Mouse (Mus musculus): Measurements from ENCODE around the gene Rabgap1l.

Rabgap1l gene

DNA sequence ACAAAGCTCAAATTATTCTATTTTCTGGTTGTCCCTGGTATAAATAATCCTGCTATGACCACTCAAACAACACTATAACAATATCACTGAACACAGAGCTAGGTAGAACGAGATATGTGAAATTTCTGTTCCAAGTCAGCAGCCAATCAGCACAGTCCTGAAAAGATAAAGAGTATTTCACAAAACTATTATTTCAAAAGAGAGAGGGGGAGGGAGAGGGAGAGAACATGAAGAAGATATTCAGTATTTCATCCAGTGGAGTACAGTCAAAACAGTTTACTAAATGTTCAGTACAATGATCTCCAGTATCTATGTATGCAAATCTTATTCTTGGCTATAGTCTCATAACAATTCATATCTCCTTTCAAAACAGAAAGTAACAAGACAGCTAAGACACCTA is 5.1 kb downstream of the Rabgap1l start:
- no peak for DNase-seq (ENCODE audit: low read depth, low spot score)

DNA sequence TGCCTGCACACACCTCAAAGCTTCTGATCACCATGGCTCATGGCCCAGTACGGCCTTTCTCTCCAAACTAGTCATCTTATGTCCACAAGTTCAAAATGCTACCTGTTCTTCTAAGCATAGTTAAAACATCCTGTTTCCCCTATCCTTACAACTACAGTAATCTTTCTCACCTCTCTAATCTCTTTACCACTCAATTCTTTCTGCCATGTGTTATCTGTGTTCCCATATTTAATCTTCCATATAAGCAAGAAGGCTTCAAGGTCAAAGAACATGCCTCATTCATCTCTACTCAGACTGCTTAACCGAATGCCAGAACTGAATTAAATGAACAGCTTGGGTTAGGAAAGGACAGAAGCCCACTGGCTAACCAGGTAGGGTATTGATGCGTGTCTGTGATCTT is 5.8 kb downstream of the Rabgap1l start:
- DNase-seq (ENCODE audit: low read depth, low spot score): no peak

DNA sequence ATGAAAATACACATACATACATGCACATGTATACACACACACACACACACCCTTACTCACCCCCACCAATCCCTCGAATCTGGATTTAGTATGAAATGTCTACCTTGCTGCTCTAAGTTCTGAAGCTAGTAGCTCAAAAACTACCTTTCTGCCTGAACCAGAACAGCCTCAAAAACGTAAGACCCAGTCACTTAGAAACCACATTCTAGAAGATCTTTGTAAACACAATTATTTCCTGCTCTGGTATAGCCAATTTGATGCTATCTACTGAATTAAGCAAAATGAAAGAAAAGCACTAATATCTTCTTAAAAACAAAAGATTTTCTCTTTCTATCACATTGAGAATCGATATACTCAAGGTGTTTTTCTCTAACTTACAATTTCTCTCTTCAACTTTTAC is 6.4 kb downstream of the Rabgap1l start:
- DNase-seq (ENCODE audit: low read depth, low spot score): no peak

DNA sequence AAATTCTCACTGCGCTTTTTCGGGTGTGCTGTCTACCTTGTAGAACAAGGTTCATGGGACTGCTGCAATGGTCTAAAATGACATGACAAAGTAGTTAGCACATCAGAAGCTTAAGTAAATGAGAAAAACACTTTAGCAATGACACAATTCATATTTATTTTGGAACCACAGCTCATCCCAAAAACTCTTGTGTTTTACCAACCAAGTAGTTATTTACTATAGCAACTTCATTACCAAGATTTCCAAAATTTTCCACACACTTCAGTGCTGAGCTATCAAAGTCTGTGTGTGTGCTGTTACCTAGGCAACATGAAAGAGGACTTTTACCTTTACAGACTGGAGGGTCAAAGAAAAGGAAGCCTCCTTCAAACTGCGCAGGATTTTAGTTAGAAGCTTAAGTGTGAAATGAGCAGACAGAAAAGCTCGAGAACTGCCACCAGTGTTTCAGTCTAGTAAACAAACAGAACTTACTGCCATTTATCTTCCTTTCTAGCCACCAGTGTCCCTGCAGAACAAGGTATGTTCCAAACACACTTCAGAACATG is 7.3 kb downstream of the Rabgap1l start:
- no peak for DNase-seq (ENCODE audit: low read depth, low spot score)

DNA sequence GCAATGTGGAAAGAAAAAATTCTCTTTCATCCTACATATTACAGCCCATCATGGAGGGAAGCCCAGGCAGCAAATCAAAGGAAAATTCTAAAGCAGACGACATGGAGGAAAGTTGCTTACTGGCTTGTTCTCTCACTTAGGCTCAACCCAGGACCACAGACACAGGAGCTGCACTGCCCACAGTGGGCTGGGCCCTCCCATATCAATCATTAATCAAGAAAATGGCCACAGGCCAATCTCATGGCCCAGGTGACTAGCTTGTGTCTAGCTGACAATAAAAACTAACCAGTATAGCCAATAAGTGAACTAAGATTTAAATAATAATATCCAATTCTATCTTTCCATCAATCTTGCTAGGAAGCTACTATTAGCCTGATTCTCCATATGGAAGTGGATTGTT is 8.9 kb downstream of the Rabgap1l start:
- no peak for DNase-seq (ENCODE audit: low read depth, low spot score)

DNA sequence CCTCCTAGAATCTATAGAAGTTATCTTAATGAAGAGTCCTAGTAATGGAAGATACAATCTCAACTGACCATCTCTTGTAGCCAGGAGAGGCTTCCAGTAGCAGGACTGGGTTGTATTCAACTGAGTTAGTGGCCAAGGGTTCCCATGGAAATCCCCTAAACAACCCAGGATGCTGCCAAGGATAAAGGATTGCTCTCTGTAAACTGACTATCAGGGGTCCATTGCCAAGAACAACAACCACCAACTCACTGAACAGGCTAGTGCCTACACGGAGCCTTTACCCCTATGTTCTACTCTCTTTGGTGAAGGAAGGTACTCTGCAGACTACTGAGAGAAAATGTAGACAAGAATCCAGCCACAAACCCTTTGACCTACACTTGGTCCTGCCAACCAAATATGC is 18.8 kb downstream of the Rabgap1l start:
- DNase-seq (ENCODE audit: low read depth, low spot score): no peak

DNA sequence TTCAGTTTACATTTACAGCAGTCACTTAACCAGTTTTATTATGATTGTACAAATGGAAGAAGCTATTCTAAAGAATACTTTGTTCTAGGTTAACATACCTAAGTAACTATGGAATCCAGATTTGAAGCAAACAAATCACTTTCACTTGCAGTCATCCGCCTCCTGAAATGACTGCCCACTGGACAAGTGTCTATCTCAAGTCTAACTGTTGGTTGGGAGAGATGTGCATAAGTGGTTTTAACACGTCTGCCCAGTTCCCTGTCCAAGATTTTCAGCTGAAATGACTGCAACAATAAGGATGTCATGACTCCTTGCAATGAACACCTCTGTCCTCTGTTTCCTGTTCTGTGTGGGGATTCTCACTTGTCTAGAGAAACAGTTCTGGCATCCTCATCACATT is 27.4 kb downstream of the Rabgap1l start:
- no peak for DNase-seq (ENCODE audit: low read depth, low spot score)

DNA sequence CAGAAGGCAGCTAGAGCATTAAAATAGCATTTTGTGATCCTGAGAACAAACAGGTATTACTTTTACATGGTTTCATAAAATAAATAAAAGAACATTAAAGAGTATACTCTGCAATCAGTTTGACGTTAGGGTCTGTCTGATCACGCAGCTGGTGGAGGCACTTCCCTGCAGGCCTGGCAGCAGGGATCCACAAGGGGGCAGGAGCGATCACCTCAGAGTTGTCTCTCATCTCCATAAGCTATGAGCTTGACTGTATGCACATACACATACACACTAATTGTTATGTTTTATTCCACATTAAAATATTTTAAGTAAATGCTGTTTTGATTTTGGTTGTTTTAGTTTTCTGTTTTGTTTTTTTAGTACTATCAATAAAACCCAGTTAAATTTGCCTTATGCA is 34.8 kb downstream of the Rabgap1l start:
- peak; percentile 36 for DNase-seq (ENCODE audit: low read depth, low spot score)

DNA sequence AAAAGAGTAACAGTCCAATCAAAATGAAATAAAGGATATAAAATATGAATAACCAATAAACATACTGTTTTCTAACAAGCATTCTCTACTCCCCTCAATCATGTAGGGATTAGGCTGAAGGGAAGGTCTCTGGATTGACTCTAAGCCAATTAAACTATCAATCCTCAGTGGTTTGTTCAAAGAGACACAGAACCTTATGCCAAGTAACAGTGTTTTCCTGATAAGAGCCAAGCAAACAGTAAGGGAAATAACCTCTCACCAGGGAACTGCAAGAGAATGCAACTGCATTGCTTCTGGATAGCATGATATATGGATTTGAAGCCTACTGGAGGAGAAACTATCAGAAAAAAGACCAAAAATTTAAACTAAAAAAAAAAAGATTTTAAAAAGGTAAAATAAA is 37.7 kb downstream of the Rabgap1l start:
- no peak for DNase-seq (ENCODE audit: low read depth, low spot score)

DNA sequence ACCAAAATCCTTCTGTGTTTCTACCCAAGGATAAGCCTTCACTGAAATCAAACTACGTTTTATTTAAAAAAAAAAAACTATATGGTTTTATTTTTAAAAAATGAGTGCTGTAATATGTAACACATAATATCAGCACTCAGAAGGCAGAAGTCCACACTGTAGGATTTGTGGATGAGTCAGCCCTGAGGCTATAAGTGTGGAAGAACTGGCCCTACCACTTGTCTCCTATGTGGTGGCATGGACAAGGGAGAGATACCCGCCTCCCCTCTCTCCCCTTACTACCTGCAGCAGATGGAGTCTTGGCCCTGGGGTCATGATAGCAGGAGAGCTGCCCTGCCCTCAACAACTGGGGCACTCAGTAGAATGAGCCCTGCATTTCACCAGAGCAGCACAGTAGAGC is 42.4 kb downstream of the Rabgap1l start:
- DNase-seq (ENCODE audit: low read depth, low spot score): no peak

DNA sequence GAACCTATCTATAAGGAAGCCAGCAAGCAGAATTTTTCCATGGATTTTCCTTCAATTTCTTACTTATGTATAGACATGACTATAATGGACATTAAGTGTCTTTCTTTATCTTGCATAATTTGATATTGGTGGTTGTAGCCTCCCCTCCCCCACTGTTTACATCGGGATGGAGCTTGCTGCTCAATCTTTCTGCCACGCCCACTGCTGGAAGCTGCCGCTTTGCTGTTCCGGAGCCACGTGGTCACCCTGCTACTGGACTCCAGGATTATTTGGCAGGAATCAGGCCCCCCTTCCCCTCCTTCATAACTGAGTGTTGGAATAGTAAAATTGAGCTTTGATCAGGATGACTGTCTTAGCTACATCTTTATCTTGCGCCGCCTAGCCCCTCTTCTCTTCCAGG is 46.2 kb downstream of the Rabgap1l start:
- no peak for DNase-seq (ENCODE audit: low read depth, low spot score)

DNA sequence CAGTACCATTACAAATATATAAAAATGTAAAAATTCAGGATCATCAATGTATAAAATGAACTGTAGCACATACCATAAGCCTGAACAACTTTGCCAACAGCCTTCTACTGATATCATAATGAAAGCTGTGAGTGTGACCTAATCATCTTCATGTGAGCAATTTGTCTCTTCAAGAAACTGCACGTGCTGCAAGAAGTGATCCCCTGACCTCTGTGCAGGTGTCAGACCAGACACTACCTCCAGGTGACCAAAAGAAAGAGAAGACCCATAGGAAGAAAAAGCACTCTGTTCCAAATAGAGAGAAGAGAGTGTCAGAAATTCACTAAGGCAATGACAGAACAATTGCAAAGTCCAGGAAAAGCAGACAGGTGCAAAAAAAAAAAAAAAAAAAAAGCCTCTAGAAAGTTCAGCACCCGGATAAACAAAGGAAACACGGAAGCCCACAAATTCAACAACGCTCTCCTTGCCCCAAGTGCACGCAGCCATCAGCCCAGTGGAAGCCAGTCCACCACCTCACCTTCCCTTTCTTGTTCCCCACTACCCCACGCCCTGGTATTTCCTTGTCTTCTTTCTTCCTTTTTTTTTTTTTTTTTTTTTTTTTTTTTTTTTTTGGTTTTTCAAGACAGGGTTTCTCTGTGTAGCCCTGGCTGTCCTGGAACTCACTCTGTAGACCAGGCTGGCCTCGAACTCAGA is 47.6 kb downstream of the Rabgap1l start:
- no peak for DNase-seq (ENCODE audit: low read depth, low spot score)

DNA sequence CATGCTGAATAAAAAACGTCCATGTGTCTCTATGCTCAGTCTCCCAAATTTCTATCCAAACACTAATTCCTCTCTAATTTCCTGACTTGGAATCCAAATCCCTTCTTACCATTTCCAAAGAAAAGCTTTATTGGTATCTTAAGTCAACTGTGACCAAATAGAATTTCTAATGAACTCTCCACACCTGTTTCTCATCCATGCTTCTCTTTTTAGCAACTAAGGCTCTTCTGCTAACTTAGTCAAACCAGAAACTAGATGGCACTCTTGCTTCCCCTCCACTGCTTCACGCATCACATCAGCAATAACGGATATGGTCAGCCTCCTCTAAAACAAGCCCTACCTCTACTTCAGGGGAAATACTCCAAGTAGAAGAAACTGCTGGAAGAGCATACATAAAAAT is 49.0 kb downstream of the Rabgap1l start:
- no peak for DNase-seq (ENCODE audit: low read depth, low spot score)

DNA sequence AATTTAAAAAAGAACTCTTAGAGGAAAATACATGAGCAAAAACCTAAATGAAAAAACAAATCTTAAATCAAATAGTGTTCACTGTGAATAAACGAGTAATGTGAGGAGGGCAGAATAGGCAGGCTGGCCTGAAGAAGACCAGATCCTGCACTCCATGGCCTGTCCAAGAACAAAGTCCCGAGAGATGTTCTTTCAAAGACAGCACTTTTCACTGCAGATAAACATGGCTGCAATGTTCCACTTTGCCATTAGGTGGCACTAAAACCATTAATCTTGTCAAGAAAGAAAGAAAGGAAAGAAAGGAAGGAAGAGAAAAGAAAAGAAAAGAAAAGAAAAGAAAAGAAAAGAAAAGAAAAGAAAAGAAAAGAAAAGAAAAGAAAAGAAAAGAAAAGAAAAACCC is 49.8 kb downstream of the Rabgap1l start:
- peak; percentile 68 for DNase-seq (ENCODE audit: low read depth, low spot score)

DNA sequence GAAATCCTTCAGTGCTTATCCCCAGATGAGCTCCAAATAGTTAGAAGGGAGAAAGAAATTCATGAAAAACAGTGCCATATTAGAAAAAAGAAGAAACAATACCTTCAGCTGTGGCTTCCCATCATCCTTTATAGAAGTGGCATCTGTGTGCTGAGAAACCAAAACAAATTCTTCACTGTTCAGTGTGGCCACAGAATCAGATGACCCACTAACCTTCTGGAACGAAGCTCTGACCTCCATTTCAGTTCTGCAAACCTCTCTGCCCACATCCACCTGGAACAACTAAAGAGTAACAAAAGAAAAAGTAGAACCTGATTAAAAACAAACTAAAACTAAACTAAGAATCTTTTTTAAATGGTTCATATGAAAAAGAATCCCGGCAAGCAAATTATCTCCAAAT is 52.4 kb downstream of the Rabgap1l start:
- DNase-seq (ENCODE audit: low read depth, low spot score): no peak

DNA sequence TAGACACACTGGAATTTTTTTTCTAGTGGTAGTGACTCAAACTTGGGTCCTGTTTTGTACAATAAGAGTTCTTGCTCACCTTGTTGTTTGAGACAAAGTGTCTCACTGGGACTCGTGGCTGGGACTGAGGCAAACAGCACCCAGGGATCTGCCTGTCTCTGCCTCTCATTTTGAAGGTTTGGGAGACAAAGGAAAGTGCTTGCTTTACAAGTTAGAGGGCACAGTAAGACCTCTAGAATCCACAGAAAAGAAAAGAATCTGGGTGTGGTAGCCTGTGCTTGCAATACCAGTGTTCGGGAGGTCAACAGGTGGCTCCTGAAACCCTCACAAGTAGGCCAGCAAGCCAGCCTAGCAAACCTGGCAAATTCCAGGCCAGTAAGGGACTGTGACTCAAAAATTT is 58.3 kb downstream of the Rabgap1l start:
- no peak for DNase-seq (ENCODE audit: low read depth, low spot score)

DNA sequence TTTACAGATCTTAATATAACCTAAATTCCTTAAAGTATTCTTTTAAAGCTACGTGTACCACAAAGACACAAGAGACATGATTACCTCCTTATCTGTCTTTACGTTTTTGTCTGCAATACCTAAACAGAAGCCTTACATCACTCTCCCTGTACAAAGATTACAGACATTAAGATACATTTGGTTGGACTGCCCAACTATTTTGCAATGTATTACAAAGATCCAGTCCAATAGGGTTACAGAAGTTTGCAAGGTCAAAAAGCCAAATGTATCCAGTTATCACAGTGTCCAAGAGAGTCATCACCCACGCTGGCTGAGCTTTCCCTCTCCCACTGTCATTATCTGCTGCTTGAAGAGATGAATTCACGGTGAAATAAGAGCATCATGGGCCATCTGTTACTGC is 63.1 kb downstream of the Rabgap1l start:
- no peak for DNase-seq (ENCODE audit: low read depth, low spot score)

DNA sequence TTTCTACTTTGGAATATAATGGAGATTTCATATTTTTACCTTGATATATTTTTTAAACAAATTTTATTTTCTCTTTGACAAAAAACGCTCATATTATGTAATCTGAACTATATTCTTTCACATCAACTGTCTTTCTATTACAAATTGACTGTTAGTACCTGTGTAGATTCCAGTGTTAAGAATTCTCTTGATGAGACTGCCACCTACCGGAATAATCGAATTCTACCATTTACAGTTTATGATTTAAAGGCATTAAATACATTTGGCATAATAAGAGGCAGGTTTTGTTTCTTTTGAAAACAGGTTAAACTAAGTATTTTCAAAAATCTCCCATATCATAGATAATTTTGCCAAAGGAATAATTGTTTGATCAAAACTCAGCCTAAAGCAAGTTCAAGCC is 75.3 kb downstream of the Rabgap1l start:
- DNase-seq (ENCODE audit: low read depth, low spot score): peak; percentile 32

DNA sequence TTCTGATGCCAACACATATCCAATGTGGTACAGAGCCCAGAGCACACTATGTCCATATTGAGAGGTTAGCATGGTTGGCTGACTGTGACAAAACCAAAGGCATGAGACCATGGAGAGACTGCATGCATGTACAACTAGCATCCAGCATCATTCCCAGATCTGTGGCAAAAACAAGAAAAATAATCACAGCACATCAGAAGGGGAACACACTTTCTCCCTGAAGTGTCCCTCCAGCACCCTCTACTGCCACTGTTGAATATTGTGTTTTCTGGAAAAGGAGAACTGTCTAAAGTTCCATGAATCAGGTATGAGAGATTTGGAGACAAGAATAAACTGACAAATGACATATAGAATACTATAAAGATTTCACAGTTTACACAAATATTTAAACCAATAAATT is 78.3 kb downstream of the Rabgap1l start:
- no peak for DNase-seq (ENCODE audit: low read depth, low spot score)

DNA sequence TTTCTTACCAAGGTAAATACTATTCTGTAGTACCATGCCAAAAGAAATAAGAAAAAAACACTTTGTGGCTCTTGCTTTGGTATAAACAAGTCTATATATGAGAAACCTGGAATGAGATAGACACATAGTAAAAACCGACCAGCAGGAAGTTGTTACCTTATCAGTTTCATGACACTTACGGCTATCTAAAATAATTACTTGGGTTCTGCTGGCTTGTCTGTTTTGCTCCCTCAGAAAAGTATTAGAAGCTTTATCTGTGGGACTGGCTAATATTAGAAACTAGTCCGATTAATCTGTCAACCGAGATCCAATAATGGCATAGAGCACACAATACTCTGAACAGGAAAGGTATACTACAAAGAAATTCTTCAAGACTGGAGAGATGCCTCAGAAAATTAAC is 79.1 kb downstream of the Rabgap1l start:
- DNase-seq (ENCODE audit: low read depth, low spot score): no peak

DNA sequence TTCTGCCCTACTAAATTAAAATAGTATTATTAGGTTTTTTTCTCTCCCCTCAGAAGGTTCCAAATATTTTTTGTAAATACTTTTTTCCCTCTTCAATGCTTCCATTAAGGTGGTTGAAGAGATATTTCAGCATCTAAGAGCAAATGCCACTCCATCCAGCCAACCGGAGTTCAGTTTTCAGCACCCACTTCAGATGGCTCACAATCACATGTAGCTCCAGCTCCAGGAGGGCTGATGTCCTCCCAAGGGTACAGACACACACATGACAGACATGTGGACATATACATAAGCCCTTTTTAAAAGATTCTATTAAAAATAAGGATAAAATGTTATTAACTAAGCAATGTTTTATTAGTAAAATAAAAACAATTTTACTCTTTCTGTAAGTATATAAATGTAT is 79.6 kb downstream of the Rabgap1l start:
- no peak for DNase-seq (ENCODE audit: low read depth, low spot score)

DNA sequence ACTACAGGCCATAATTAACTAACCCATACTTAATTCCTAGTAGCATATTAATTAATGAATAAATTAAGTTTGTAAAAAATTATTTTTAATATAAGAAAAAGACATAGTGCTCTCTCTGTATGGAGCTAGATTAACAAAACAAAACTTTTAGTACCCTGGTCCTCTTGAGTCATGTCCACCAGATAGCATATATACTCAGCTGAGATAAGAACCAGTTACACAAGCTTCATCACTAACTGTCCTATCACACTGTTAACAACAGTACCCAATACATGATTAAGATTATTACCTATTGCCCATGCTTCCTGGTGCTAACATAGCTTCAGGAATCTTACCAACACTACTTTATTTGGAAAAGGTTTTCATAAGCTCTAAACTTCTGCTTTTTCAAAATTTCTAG is 82.5 kb downstream of the Rabgap1l start:
- no peak for DNase-seq (ENCODE audit: low read depth, low spot score)

DNA sequence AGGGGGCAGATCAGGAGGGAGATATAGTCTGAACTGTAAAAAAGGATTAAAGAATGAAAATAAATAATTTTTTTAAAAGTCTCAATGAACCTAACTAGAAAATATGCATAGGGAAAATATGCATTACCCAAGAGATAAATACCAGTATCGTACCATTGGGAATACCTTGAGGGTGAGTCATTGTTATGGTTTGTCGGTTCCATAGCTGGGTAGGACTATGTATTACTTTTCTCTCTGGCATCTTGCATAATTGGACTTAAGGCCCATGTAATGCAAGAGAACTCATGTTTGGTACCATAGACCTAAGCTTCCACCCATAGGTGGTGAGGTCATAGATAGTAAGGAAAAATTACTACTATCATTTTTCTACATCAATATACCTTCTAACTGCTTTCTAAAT is 88.4 kb downstream of the Rabgap1l start:
- DNase-seq (ENCODE audit: low read depth, low spot score): no peak

DNA sequence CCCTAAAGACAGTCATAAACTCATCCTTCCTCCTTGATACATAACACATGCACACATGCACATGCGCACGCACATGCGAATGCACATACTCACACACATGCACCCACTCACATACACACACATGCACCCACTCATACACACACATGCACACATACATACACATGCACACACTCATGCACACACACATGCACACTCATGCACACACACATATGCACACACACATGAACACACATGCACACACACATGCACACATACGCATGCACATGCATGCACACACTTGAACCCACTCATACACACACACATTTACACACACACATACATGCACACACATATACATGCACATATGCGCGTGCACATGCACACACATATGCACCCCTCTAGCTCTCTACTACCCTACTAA is 89.2 kb downstream of the Rabgap1l start:
- no peak for DNase-seq (ENCODE audit: low read depth, low spot score)

Measured in c-Kit-negative CD71-positive TER-119-positive erythroid progenitor cells, embryonic 14.5 days (primary cell).